Comparison of ENCODE assay signal across 7 mouse cellular contexts in genomic region chr5:144767911-144768841, GRCm38 (mm10). TPM values are rescaled to one million over a fixed set of nuclear protein-coding genes. Genes with fewer than 3 reads are reported as not detected.
A peak's percentile ranks its signal among the peaks of the same experiment; 100 is the strongest.
DNase-seq lines count a peak whose midpoint lies in the region; ATAC-seq and TF ChIP-seq lines count a peak whose summit lies in the region.

No protein-coding gene starts in this region.

- intact Hi-C loops in heart, adult 2 months (cut with DNase I): no loop called here

- no peaks in the 10 kb centered on the region for H3K27me3 ChIP-seq in embryonic facial prominence, embryonic 12.5 days
- no peaks in the 10 kb centered on the region for H3K27me3 ChIP-seq in heart, adult 2 months (ENCODE audit: control insufficient read depth, insufficient read depth, low read length)
- no peaks in the 10 kb centered on the region; the same call in 1 of the 2 replicates for H3K27me3 ChIP-seq in limb, embryonic 13.5 days
- no peaks in the 10 kb centered on the region for H3K27me3 ChIP-seq in midbrain, embryonic 16.5 days (ENCODE audit: control insufficient read depth, insufficient read depth, low read depth, low read length)

- H3K79me2 ChIP-seq in heart, adult 2 months (replicated peaks; ENCODE audit: control insufficient read depth, insufficient read depth, low read length): no peaks in the 10 kb centered on the region; the same call in 1 of the 2 replicates

- TF ChIP-seq EP300 in heart, adult 2 months (IDR thresholded peaks at IDR 0.05; ENCODE audit: insufficient read depth, low read depth, low read length): no peak

- peak overlapping the region; percentile 84 for H3K4me3 ChIP-seq in embryonic facial prominence, embryonic 12.5 days
- peak overlapping the region; percentile 90 for H3K4me3 ChIP-seq in heart, adult 2 months
- peak overlapping the region; percentile 86 for H3K4me3 ChIP-seq in limb, embryonic 13.5 days
- peak overlapping the region; percentile 82 for H3K4me3 ChIP-seq in midbrain, embryonic 16.5 days (ENCODE audit: low read depth, low read length)

- peak overlapping the region; percentile 88 for H3K9ac ChIP-seq in embryonic facial prominence, embryonic 12.5 days
- H3K9ac ChIP-seq in heart, adult 2 months (ENCODE audit: low read depth, low read length): peak overlapping the region; percentile 96
- H3K9ac ChIP-seq in limb, embryonic 13.5 days: peak overlapping the region; percentile 93
- peak overlapping the region; percentile 92 for H3K9ac ChIP-seq in midbrain, embryonic 16.5 days (ENCODE audit: low read depth, low read length)

- H3K27ac ChIP-seq in embryonic facial prominence, embryonic 12.5 days: peak overlapping the region; percentile 95
- H3K27ac ChIP-seq in heart, adult 2 months: peak overlapping the region; percentile 99
- H3K27ac ChIP-seq in limb, embryonic 13.5 days: peak overlapping the region; percentile 97
- H3K27ac ChIP-seq in midbrain, embryonic 16.5 days (ENCODE audit: low read length): peak overlapping the region; percentile 99

- under 1% methylated on average over 89 of the region's 92 CpGs for WGBS in embryonic facial prominence, embryonic 12.5 days
- WGBS in heart, adult 2 months: under 1% methylated on average over 92 of the region's 92 CpGs
- under 1% methylated on average over 89 of the region's 92 CpGs for whole genome bisulfite sequencing in limb, embryonic 13.5 days
- WGBS in midbrain, embryonic 16.5 days: under 1% methylated on average over 85 of the region's 92 CpGs

- peak; percentile 83 for ATAC-seq in embryonic facial prominence, embryonic 12.5 days (ENCODE audit: insufficient number of reproducible peaks, insufficient read depth, low FRiP score, low TSS enrichment)
- ATAC-seq in limb, embryonic 13.5 days (ENCODE audit: low FRiP score, low read depth): peak; percentile 92
- ATAC-seq in midbrain, embryonic 16.5 days: peak; percentile 92

- H3K4me1 ChIP-seq in embryonic facial prominence, embryonic 12.5 days: peaks cover 14% of the 10 kb centered on the region
- peaks cover 1% of the 10 kb centered on the region; the same call in 1 of the 2 replicates for H3K4me1 ChIP-seq in heart, adult 2 months (ENCODE audit: control insufficient read depth, insufficient read depth, low read length)
- H3K4me1 ChIP-seq in limb, embryonic 13.5 days: peaks cover 13% of the 10 kb centered on the region
- H3K4me1 ChIP-seq in midbrain, embryonic 16.5 days (ENCODE audit: control insufficient read depth, insufficient read depth, low read length): peaks cover 14% of the 10 kb centered on the region

- TF ChIP-seq CTCF in heart, adult 2 months (IDR thresholded peaks at IDR 0.05): peak; percentile 98

- peak; percentile 69 for TF ChIP-seq POLR2A in heart, adult 2 months (IDR thresholded peaks at IDR 0.05; ENCODE audit: insufficient read depth, low read depth, low read length)

- peaks cover 21% of the 10 kb centered on the region for H3K36me3 ChIP-seq in embryonic facial prominence, embryonic 12.5 days
- H3K36me3 ChIP-seq in heart, adult 2 months (ENCODE audit: control insufficient read depth, insufficient read depth, low read length): no peaks in the 10 kb centered on the region
- peaks cover 25% of the 10 kb centered on the region for H3K36me3 ChIP-seq in limb, embryonic 13.5 days
- H3K36me3 ChIP-seq in midbrain, embryonic 16.5 days (ENCODE audit: control insufficient read depth, insufficient read depth, low read length): peaks cover 6% of the 10 kb centered on the region; the same call in 1 of the 2 replicates

- no peaks in the 10 kb centered on the region for H3K9me3 ChIP-seq in embryonic facial prominence, embryonic 12.5 days
- no peaks in the 10 kb centered on the region for H3K9me3 ChIP-seq in limb, embryonic 13.5 days
- no peaks in the 10 kb centered on the region for H3K9me3 ChIP-seq in midbrain, embryonic 16.5 days (replicated peaks; ENCODE audit: control insufficient read depth, low read length, poor library complexity, severe bottlenecking)

- H3K4me2 ChIP-seq in embryonic facial prominence, embryonic 12.5 days (replicated peaks): peak overlapping the region; percentile 78
- peak overlapping the region; percentile 90 for H3K4me2 ChIP-seq in limb, embryonic 13.5 days (replicated peaks)
- H3K4me2 ChIP-seq in midbrain, embryonic 16.5 days (ENCODE audit: low read length): peak overlapping the region; percentile 85

- peak; percentile 89 for DNase-seq in adrenal gland, postnatal 25 days
- peak; percentile 94 to 96 for DNase-seq in heart, adult 2 months
- DNase-seq in kidney, adult 8-10 months: peak; percentile 89 to 90
- peak; percentile 91 to 96 for DNase-seq in spleen, postnatal 10 days (ENCODE audit: low spot score in 2 of 2)

RNA-seq across cellular contexts. Expression of gene Trrap, which starts 0.6 kb away (rescaled TPM):
- 120 and 154 TPM in 2 replicates for total RNA-seq in adrenal gland, postnatal 25 days (2021)
- 95.8 and 102 TPM in 2 replicates for polyA plus RNA-seq in embryonic facial prominence, embryonic 12.5 days (2016; fragmentation: Nextera tagmentation; extraction: Ambion mirVana)
- total RNA-seq in heart, adult 2 months (2021): 10 to 100 TPM; 35.3 to 38.3 TPM
- polyA plus RNA-seq in heart, adult 2 months (2012; rRNA removed): 52.4 and 59.2 TPM in 2 replicates
- polyA plus RNA-seq in limb, embryonic 13.5 days (2015; fragmentation: Nextera tagmentation; extraction: Ambion mirVana): 88.8 and 90.8 TPM in 2 replicates
- polyA plus RNA-seq in midbrain, embryonic 16.5 days (2015; fragmentation: Nextera tagmentation; extraction: Ambion mirVana): 71.4 and 77.7 TPM in 2 replicates

RNA-seq across cellular contexts. Expression of gene Tmem130, which starts 6.6 kb away (rescaled TPM):
- 23.3 and 33.7 TPM in 2 replicates for total RNA-seq in adrenal gland, postnatal 25 days (2021)
- 1.7 and 4.6 TPM in 2 replicates for polyA plus RNA-seq in embryonic facial prominence, embryonic 12.5 days (2016; fragmentation: Nextera tagmentation; extraction: Ambion mirVana)
- under 1 TPM; 0.21 to 0.27 TPM for total RNA-seq in heart, adult 2 months (2021)
- 0.29 and 0.35 TPM in 2 replicates for polyA plus RNA-seq in heart, adult 2 months (2012; rRNA removed)
- polyA plus RNA-seq in limb, embryonic 13.5 days (2015; fragmentation: Nextera tagmentation; extraction: Ambion mirVana): 0.87 and 1.5 TPM in 2 replicates
- polyA plus RNA-seq in midbrain, embryonic 16.5 days (2015; fragmentation: Nextera tagmentation; extraction: Ambion mirVana): 534 and 580 TPM in 2 replicates

Comparison
In these comparisons a context has a peak if more than half of its experiments do, and no peak if none do; other contexts are left out.
1. Peak in every context shown above with its lines: DNase-seq, ATAC-seq, H3K4me3 ChIP-seq and H3K27ac ChIP-seq.
2. RNA of gene Tmem130, which starts 6.6 kb away (polyA plus RNA-seq): 534 to 580 TPM in midbrain, embryonic 16.5 days; 1.7 to 4.6 TPM in embryonic facial prominence, embryonic 12.5 days, 0.87 to 1.5 TPM in limb, embryonic 13.5 days and 0.29 to 0.35 TPM in heart, adult 2 months; every median in the first group is over 10 times any median in the second.